Mouse (Mus musculus) thymus, postnatal 0 days (tissue): Measurements from ENCODE around the gene Nectin2. TPM values are rescaled to one million over a fixed set of nuclear protein-coding genes. Genes with fewer than 3 reads are reported as not detected.
"Not testable (repeated sequence)": the region's sequence is repeated elsewhere in the genome, so short reads cannot be mapped to it uniquely, and the experiment has no call there.

ENCODE experiments used
- DNase-seq: peaks from one replicate; pipeline ENCODE4 v3.0.0-alpha.2; 2015; ENCODE audit warnings: low spot score
- polyA plus RNA-seq: library from polyadenylated mRNA; unstranded; fragments of >200 nt; fragmentation: Nextera tagmentation; extraction: Ambion mirVana; gene quantifications from 2 replicates; pipeline ENCODE4 v1.2.1, GENCODE M21; 2015

The Nectin2 gene
- polyA plus RNA-seq: 7.0 and 7.1 TPM in 2 replicates

DNA sequence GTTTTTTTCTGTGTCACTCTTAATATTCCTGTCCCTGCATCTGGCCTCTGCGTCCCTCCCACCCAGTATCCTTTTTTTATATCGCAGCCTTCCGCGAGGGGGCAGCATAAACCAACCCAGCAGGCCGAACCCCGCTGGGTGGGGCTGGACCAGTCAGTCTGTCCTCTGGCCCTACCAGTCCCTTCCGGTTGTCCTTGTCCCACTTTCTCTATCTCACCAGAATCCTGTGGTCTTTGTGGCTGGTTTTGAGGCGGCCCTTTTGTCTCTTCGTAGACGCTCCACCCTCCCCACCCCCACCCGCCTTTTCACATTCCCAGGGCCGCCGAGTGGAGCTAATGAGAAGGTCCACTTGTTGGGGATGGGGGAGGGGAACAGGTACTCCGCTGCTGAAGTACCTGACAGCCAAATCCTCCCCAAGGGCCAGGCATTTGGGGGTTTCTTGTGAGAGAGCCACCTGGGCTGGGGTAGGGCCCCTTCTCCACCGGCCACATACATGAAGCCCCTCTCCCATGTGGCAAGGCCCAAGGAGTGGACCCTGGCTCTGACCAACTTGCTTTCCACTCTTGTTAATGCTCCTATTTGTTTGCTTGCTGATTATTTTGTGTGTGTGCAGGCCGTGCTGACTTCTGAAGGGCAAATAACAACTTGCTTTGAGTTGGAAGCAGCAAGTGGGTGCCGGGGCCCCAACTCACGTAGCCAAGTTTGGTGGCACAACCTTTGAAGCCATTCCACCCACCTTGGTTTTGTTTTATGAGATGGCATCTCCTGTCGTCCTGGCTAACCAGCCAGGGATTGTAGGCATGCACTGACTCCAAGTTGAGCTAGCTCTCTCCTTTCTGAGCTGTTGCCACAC lies at the start of gene Nectin2:
TSS of gene Nectin2 (minus strand) at position 267 of the 853 bp plus-strand sequence.
- DNase-seq: peak; percentile 39

DNA sequence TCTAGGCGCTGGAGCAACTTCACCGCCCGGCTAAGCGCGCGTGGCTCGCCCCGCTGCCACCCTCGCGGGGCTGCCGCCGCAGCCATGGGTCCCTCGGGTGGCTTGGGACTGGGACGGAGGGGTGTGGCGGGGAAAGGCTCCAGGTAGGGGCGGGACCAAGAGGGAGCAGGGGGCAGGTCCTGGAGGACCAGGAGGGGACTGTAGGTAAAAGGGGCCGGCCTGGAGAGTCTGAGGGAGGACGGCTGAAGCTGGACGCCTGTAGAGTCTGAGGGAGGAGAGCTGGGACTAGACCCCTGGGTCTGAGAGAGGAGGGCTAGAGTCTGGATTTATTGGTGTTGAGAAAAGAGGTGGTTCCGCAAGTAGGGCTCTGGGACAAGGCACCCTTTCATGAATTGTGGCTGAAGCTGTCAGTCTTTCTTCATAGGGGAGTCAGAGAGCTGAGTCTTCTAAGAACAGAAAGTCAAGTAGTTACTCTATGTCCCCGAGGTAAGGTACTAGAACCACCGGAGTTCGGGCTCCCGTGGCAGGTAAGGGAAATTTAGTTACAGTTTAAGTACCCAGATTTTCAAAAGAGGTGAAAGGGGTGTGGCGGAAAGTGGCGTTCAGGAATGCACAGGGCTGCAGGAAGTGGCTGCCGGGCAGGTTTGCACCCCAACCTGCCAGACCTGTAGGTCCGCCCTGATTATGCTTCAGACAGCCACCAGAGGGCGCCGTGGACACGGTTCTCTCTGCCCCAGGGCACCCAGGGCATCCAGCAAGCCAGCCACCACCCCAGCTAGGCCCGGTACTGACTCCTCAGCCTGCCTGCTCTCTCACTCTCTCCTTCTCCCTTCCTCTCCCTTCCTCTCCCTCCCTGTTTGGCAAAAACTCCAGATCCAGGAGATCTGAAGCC lies 46.7 kb upstream of the Nectin2 start, which contains the start of gene Cblc:
TSS of gene Cblc (minus strand) at position 113 of the 892 bp plus-strand sequence.
- DNase-seq: peak; percentile 87

DNA sequence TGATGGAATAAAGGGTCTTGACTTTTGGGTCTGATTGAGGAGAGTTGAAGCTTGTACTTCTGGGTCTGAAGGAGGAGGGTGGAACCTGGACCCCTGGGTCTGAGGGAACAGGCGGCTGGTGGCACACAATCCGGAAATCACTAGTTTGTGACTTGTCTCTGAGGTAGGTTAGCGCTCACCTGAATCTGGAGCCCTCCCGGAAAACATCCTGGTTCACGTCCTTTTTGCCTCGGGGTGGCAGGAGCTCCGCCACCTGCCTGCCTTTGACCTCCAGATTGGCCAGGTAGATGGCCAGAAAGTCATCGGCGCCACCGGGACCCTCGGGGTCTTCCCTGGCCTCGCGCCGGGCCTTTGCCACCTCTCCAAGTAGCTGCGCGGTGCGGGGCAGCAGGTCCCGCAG lies 46.0 kb upstream of the Nectin2 start:
- DNase-seq: no peak

DNA sequence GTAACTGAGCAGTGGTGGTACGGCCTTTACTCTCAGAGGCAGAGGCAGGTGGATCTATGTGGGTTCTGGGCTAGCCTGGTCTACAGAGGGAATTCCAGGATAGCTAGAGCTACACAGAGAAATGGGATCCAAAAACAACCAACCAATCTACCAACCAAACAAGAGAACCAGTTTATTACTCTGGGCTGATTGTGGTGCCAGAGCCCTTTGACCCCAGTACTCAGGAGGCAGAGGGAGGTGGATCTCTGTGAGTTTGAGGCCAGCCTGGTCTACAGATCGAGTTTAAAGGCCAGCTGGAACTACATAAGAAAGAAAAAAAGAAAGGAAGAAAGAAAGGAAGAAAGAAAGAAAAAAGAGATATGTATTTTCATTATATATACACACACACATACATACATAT lies 45.0 kb upstream of the Nectin2 start:
- no peak for DNase-seq

DNA sequence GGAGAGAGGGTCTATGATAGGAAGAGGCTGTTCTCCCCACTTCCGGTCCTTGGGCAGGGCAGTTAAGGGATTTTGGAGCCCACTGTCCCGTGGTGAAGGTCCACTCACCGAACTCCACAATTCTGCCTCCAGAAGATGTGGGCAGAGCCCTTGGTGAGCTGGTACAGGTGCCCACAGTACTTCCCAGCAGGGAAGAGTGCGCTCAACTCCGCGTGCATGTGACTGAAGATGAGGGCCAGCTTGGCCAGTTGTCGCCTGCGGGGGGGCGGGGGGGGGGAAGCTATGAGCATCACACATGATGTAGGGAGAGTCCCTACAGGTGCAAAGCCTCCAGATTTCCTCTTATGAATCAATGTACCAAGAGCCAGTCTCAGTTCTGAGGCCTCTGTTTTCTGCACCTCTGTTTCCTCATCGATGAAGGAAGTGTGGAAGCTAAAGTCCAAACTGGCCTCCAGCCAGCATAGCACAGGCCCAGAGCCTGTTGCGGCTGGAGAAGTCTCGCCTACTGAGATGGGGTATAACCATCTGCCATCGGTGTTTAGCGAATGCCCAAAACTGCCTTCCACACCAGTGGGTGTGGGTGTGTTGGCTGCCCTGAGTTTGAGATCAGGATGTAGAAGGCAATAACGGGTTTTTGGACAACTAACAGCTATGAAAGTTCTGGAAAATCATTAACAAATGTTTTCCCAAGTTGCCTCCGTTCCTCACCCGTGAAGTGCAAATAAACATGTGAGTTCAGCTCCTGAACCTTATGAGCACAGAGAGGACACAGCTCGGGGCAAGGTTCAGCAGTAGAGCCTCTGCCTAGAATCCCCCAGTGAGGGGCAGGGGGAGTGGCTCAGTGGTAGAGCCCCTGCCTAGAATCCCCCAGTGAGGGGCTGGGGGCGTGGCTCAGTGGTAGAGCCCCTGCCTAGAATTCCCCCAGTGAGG lies 42.7 kb upstream of the Nectin2 start:
- DNase-seq: no peak

DNA sequence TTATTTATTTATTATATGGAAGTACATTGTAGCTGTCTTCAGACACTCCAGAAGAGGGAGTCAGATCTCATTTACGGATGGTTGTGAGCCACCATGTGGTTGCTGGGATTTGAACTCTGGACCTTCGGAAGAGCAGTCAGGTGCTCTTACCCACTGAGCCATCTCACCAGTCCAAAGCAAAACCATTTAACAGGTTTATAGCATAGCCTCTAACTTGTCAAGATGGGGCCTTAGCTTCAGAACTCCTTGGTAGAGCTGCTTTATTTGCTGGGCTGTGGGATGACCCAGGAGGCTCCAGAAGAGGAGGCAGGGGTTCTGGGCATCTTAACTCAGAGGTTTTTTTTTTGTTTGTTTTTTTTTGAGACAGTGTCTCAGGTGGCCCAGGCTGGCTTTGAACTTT lies 41.2 kb upstream of the Nectin2 start:
- not testable (repeated sequence) for DNase-seq

DNA sequence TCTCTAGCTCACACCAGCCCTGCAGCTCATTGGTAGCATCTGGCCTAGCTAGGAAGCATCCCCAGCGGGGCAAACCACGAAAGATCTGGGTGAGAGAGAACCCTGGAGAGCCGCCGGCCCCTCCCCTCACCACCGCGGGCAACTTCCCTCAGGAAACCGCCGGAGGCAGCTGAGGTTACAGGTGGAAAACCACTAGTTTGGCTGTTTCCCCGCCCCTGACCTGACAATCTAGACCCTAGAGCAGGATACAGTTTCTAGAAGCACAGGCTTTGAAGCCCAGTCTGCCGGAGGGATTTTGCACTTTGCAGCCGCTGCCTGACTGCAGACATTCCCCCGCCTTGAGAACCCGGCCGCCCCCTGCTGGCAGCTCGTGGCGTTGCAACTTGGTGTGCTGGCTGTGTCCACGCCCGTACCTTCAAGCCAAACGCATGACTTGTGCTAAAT lies 39.6 kb upstream of the Nectin2 start:
- DNase-seq: peak; percentile 93

DNA sequence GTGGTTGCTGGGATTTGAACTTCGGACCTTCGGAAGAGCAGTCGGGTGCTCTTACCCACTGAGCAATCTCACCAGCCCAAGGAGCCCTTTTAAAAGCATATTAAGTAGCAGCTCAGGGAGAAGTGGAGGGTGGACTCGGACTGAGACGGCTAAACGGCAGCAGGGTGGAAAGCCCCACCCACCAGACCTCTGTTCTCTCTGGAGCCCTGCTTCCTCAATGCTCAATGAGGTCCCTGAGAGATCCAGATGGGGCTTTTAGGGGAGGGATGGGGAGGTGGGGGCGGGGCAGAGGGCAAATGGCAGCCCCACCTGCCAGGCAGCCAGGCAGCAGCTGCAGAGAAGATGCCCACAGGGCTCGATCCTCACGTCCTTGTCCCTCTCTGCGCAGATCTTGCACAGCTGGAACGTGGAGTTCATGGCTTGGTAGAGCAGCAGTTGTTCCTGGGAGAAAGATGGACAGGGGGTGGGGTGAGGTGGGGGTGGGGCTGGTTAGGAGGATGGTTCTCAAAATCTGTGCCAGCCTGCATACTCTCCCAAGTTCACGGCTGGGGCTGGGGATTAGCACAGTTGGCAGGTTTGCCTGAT lies 35.7 kb upstream of the Nectin2 start:
- peak; percentile 29 for DNase-seq

DNA sequence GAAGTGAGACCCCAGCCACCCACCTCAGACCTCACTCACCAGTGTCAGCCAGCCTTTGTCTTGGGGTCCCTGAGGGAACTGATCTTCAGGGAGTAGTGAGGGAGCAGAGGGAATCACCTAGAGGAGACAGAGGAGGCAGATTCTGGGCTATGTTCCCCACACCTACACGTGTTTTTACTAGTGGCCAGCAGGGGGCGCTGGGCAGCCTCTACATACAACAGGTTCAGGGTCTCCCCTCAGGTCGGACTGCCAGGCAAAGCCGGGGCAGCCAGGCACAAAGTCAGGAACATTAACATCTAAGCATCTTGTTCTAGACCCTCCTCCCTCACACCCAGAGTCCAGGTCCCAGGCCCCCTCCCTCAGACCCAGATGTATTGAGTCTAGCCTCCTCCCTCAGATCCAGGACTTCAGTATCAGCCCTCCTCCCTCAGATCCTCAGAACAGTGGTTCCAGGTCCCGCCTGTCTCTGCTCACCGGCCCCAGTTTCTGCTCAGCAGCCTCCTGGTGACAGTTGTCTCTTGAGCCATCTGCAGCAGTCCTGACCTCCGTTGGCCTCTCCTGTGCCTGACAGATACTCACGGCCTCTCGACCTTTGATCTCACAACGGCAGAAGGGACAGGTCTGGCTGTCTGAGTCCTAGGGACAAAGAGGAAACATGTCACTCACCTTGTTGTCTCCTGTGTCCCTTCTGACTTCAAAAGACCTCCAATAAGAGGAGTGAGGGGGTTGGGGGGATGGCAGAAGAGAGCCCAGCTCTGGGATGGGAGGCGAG lies 34.7 kb upstream of the Nectin2 start:
- DNase-seq: peak; percentile 44

DNA sequence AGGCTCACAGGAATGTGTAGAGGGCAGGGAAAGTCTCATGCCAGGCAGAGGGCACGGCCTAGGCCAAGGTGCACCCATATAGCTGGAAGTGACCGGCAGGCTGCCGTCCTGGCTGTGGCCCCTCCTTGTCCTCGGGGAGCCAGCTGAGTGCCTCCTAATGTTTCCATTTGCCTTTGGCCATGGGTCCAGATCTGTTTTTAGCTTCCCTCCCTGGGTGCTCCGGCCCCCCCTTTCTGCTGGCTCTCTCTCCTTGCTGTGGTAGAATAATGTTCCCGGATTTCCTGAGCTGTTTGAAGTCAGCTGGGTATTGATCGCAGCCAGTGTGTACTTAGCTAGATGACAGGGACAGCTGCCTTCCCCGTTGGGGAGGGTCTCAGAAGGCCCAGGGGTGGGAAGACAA lies 33.3 kb upstream of the Nectin2 start:
- DNase-seq: no peak

DNA sequence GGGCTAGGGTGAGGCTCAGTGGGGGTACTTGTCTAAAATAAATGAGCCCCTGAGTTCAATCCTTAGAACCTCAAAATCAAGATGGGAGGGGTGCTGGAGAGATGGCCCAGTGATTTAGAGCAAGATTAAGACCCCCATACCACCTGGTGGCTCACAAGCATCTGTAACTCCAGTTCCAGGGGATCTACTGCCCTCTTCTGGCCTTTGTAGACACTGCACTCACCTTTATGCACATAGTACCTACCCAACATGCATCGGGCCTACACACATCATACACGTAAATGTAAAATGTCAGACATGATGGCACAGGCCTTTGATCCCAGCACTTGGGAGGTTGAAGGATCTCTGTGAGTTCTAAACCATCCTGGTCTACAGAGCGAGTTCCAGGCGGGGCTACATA lies 32.4 kb upstream of the Nectin2 start:
- DNase-seq: peak; percentile 13

DNA sequence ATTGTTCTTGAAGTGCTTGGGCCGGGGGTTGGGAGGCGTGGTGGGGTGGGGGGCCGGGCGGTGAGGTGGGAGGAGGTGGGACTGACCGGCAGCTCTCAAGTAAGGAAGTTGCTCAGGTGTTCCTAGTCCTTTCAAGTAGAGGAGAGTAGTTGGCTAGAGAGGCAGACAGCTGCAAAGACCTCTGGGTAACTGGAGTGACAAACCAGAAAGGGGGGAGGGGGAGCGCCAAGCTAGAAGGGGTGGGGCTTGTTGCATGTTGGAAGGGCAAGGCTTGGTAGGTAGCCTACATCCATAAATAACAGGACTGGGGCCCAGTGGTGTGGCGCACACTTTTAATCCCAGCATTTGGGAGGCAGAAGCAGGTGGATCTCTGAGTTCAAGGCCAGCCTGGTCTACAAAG lies 31.5 kb upstream of the Nectin2 start:
- DNase-seq: no peak

DNA sequence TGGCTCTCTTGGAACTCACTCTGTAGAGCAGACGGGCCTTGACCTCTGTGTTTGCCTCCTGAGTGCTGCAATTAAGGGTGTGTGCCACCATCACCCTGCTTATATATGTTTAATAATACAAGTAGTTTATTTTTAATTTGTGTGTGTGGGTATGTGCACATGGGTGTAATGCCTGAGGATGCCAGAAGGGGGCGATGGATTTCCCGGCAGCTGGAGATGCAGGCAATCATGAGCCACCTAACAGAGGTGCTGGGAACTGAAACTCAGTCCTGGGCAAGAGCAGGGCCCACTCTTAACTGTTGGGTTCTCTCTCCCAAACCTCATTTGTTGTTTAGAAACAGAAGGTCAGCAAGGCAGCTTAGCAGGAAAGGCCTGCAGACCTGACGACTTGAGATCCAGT lies 29.6 kb upstream of the Nectin2 start:
- DNase-seq: no peak

DNA sequence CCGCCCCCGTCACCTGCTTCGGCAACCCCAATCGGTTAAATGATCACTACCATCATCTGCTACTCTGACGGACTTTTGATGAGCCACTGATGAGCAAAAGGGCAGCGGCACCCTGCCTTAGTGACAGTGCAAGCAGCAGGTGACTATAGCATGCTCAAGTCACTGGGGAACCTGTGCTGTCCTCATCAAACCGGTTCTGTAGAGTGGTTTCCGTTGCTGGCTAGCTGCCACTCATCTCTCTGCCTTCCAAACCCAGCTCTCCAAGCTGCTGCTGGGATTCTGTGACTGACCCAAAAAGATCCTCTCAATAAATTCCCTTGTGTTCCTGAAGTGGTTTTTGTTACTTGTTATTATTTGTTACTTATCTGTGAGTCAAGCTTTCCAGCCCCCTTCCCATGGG lies 28.4 kb upstream of the Nectin2 start:
- DNase-seq: no peak

DNA sequence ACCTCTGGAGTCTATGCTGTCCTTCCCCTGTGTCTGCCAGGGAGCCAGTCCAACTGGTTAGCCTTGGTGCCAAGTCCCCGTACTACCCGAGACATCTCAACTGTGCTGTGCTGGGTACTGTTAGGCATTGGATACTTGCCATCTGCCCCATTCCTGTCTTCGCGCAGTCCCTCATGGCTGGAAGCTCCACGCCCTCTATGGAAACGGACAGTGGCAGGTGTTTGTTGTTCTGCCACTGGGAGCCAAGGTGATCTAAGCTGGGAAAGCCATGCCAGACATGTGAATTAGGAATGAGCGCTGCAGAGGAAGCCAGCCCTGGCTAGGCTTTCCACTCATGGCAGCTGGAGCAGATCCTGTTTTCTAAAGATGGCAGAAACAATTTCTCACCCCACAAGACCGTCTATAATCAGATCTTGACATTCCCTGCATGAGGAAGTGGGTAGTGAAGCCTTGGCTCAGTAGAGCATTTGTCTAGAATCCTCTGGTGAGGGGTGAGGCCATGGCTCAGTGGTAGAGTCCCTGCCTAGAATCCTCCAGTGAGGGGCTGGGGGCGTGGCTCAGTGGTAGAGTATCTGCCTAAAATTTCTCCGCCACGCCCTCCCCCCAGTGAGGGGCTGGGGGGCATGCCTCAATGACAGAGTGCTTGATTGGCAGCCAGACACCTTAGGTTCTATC lies 26.9 kb upstream of the Nectin2 start:
- DNase-seq: no peak

DNA sequence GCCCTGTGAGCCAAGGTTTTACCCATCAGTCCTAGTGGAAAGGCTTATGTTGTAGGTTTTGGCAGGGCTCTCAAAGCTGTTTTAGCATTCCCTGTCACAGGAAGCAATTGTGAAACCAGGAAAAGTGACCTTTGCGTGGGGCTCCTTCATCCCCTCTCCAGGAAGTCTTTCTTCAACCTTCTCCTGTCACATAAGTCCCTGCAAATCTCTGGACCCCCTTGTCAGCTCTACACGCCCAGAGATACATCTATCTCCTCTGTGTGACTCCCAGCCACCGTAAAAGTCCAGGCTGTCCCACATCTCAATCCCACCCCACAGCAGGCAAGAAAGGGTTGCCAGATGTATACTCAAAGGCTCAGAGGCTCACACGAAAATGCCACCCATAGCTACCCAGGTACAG lies 21.4 kb upstream of the Nectin2 start:
- DNase-seq: no peak

DNA sequence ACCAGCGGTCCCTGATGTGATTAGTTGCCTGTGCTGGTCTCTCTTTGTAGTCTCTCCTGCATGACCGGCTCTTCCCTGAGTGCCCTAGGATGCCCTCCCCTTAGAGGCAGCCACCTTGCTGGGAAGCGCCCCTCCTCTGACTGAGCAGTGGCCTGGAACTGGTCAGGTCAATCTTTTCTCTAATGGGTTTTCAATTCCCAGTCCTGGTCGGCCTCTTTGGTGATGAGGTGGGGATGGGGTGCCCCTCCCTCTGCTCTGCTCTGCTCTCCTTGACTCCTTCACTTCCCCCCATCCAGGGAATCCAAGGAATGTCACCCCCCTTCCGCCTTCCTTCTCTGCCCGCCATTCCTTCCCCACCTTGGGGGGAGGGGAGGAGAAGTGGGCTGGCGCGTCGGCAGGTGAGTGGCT lies 20.7 kb upstream of the Nectin2 start, which contains the start of gene Bcam:
TSS of gene Bcam (minus strand) at position 33 of the 408 bp plus-strand sequence.
- no peak for DNase-seq

DNA sequence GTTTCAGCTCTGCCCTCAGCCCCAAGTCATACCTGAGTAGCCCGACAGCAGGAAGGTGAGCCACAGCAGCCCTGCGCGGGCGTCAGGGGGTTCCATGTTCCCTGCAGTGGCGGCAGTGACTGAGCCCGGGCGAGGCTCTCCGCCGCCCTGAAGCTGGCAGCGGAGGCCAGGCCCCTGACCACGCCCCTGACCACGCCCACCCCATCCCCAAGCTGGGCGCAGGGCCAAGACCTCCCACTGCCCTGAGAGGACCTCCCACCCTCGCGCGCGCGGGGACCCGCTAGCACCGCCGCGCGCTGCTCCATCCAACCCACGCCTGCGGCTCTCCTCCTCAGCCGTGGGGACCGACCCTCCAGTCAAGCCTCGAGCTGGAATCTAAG lies 20.1 kb upstream of the Nectin2 start:
- DNase-seq: peak; percentile 47
